Mouse (Mus musculus) lung, adult 2 months (tissue): ENCODE measurements at regions not wholly inside any gene's neighbourhood (a gene's known extent, or its start where the extent isn't known, plus 50 kb on each side); places are given as distances from the start of the nearest gene placed in this dataset.

Source experiments
- CTCF ChIP-seq: fragments of 200-500 bp; IDR thresholded peaks from 2 replicates; pipeline ENCODE4 v1.5.1; 2011; ENCODE audit warnings: mild to moderate bottlenecking, low read length, control low read depth; ENCODE audit not compliant: insufficient read depth
- POLR2A ChIP-seq: fragments of 200-500 bp; IDR thresholded peaks from 2 replicates; pipeline ENCODE4 v1.6.1; 2011; ENCODE audit warnings: low read depth, mild to moderate bottlenecking, control low read depth, low read length, borderline replicate concordance; ENCODE audit errors: extremely low read depth

DNA sequence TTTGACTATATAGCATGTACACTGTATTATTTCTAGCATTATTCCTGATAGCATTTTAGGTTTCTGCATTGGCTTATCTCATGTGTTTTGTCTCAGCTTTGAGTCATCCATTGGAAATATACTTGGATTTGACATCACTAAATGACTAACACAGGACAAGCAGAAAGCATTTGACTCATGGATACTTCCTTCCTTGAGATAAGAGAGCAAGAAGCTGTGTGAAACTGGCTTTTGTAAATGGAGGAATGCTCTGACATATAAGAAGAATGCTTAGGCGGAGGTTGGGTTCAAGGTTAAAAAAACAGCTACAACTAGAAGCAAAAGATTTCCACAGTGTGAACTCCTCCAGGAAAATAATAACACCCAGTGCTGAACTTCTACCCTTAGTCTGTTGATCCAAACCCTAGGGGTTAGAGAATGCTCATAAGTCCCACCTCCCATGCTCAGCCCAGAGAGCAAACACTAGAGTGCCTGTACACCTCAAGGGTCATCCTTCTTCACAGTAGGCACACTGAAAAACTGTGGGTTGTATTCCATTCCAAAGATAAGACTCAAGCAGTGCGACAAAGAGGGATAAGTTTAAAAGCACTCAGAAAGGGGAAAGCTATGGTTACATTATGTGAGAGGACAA, 528.0 kb upstream of the Plxna2 start:
- TF ChIP-seq POLR2A (no peak), CTCF (no peak)
